Mouse (Mus musculus): ENCODE measurements around the gene Prr5l. TPM values are rescaled to one million over a fixed set of nuclear protein-coding genes. Genes with fewer than 3 reads are reported as not detected.

The Prr5l gene
- polyA plus RNA-seq, 2 experiments, result 16.4 to 27.3 TPM

- ATAC-seq (ENCODE audit: low FRiP score, low read depth) (no peak), DNase-seq (ENCODE audit: low spot score) (no peak)
- no peak overlapping the region for H3K9ac ChIP-seq (ENCODE audit: low read depth, low read length, severe bottlenecking)
- no peak for TF ChIP-seq POLR2A (IDR thresholded peaks at IDR 0.05; ENCODE audit: borderline replicate concordance, extremely low read depth, insufficient read depth, insufficient read length)
- WGBS, result 57% methylated on average over 9 of the region's 9 CpGs
- H3K9me3 ChIP-seq (ENCODE audit: control insufficient read depth, low read length), result no peaks in the 10 kb centered on the region
- no peaks in the 10 kb centered on the region for H3K36me3 ChIP-seq (ENCODE audit: control insufficient read depth, insufficient read depth, low read length)
- no peak overlapping the region for H3K4me2 ChIP-seq (replicated peaks; ENCODE audit: low read depth, low read length, severe bottlenecking)
- no peak overlapping the region for H3K27ac ChIP-seq (replicated peaks; ENCODE audit: low read depth, low read length)
- no peak overlapping the region for H3K4me3 ChIP-seq (replicated peaks; ENCODE audit: low read length)
- no peaks in the 10 kb centered on the region for H3K27me3 ChIP-seq (ENCODE audit: control insufficient read depth, insufficient read depth, low read length)
- H3K4me1 ChIP-seq (ENCODE audit: control insufficient read depth, insufficient read depth, low read length), result peaks cover 10% of the 10 kb centered on the region; the same call in 1 of the 2 replicates
Observed at GRCm38 (mm10) chr2:101856174-101856573, 26.7 kb downstream of the Prr5l start.

- 75% methylated on average over 7 of the region's 7 CpGs for WGBS
- TF ChIP-seq POLR2A (IDR thresholded peaks at IDR 0.05; ENCODE audit: borderline replicate concordance, extremely low read depth, insufficient read depth, insufficient read length), result no peak
Observed at GRCm38 (mm10) chr2:101854792-101855191, 28.0 kb downstream of the Prr5l start.

GRCm38 (mm10) chr2:101842756-101843155, 40.1 kb downstream of the Prr5l start:
- ATAC-seq (ENCODE audit: low FRiP score, low read depth), result no peak
- H3K9me3 ChIP-seq (ENCODE audit: control insufficient read depth, low read length), result no peaks in the 10 kb centered on the region
- H3K4me2 ChIP-seq (replicated peaks; ENCODE audit: low read depth, low read length, severe bottlenecking), result no peak overlapping the region
- TF ChIP-seq POLR2A (IDR thresholded peaks at IDR 0.05; ENCODE audit: borderline replicate concordance, extremely low read depth, insufficient read depth, insufficient read length), result no peak
- H3K9ac ChIP-seq (ENCODE audit: low read depth, low read length, severe bottlenecking), result no peak overlapping the region
- 82% methylated on average over 7 of the region's 7 CpGs for WGBS
- H3K4me1 ChIP-seq (ENCODE audit: control insufficient read depth, insufficient read depth, low read length), result no peaks in the 10 kb centered on the region
- no peak overlapping the region for H3K27ac ChIP-seq (replicated peaks; ENCODE audit: low read depth, low read length)
- H3K4me3 ChIP-seq (replicated peaks; ENCODE audit: low read length), result no peak overlapping the region
- no peaks in the 10 kb centered on the region for H3K36me3 ChIP-seq (ENCODE audit: control insufficient read depth, insufficient read depth, low read length)
- no peaks in the 10 kb centered on the region for H3K27me3 ChIP-seq (ENCODE audit: control insufficient read depth, insufficient read depth, low read length)
- DNase-seq (ENCODE audit: low spot score), result no peak

More at GRCm38 (mm10) chr2:101854792-101855191, 28.0 kb downstream of the Prr5l start:
- no peak for ATAC-seq (ENCODE audit: low FRiP score, low read depth)
- Histone ChIP-seq H3K4me3 (replicated peaks; ENCODE audit: low read length) (no peak overlapping the region), H3K27ac (replicated peaks; ENCODE audit: low read depth, low read length) (no peak overlapping the region), H3K4me1 (ENCODE audit: control insufficient read depth, insufficient read depth, low read length) (peaks cover 3% of the 10 kb centered on the region; the same call in 1 of the 2 replicates), H3K9me3 (ENCODE audit: control insufficient read depth, low read length) (no peaks in the 10 kb centered on the region), H3K4me2 (replicated peaks; ENCODE audit: low read depth, low read length, severe bottlenecking) (no peak overlapping the region), H3K36me3 (ENCODE audit: control insufficient read depth, insufficient read depth, low read length) (no peaks in the 10 kb centered on the region), H3K27me3 (ENCODE audit: control insufficient read depth, insufficient read depth, low read length) (no peaks in the 10 kb centered on the region), H3K9ac (ENCODE audit: low read depth, low read length, severe bottlenecking) (no peak overlapping the region)
- DNase-seq (ENCODE audit: low spot score), result no peak

- DNase-seq (ENCODE audit: low spot score) (no peak), ATAC-seq (ENCODE audit: low FRiP score, low read depth) (no peak)
- no peaks in the 10 kb centered on the region for H3K36me3 ChIP-seq (ENCODE audit: control insufficient read depth, insufficient read depth, low read length)
- H3K27ac ChIP-seq (replicated peaks; ENCODE audit: low read depth, low read length), result no peak overlapping the region
- no peaks in the 10 kb centered on the region for H3K27me3 ChIP-seq (ENCODE audit: control insufficient read depth, insufficient read depth, low read length)
- H3K4me3 ChIP-seq (replicated peaks; ENCODE audit: low read length), result no peak overlapping the region
- no peaks in the 10 kb centered on the region for H3K4me1 ChIP-seq (ENCODE audit: control insufficient read depth, insufficient read depth, low read length)
- no peak overlapping the region for H3K9ac ChIP-seq (ENCODE audit: low read depth, low read length, severe bottlenecking)
- WGBS, result 84% methylated on average over 9 of the region's 9 CpGs
- TF ChIP-seq POLR2A (IDR thresholded peaks at IDR 0.05; ENCODE audit: borderline replicate concordance, extremely low read depth, insufficient read depth, insufficient read length), result no peak
- H3K4me2 ChIP-seq (replicated peaks; ENCODE audit: low read depth, low read length, severe bottlenecking), result no peak overlapping the region
- H3K9me3 ChIP-seq (ENCODE audit: control insufficient read depth, low read length), result no peaks in the 10 kb centered on the region
Observed at GRCm38 (mm10) chr2:101834816-101835523, 47.9 kb downstream of the Prr5l start.

- Histone ChIP-seq H3K36me3 (ENCODE audit: control insufficient read depth, insufficient read depth, low read length) (no peaks in the 10 kb centered on the region), H3K4me1 (ENCODE audit: control insufficient read depth, insufficient read depth, low read length) (no peaks in the 10 kb centered on the region), H3K4me2 (replicated peaks; ENCODE audit: low read depth, low read length, severe bottlenecking) (no peak overlapping the region), H3K27ac (replicated peaks; ENCODE audit: low read depth, low read length) (no peak overlapping the region), H3K9ac (ENCODE audit: low read depth, low read length, severe bottlenecking) (no peak overlapping the region), H3K27me3 (ENCODE audit: control insufficient read depth, insufficient read depth, low read length) (no peaks in the 10 kb centered on the region), H3K4me3 (replicated peaks; ENCODE audit: low read length) (no peak overlapping the region), H3K9me3 (ENCODE audit: control insufficient read depth, low read length) (no peaks in the 10 kb centered on the region)
- TF ChIP-seq POLR2A (IDR thresholded peaks at IDR 0.05; ENCODE audit: borderline replicate concordance, extremely low read depth, insufficient read depth, insufficient read length), result no peak
- ATAC-seq (ENCODE audit: low FRiP score, low read depth) (no peak), DNase-seq (ENCODE audit: low spot score) (no peak)
- WGBS, result 75% methylated on average over 9 of the region's 9 CpGs
Observed at GRCm38 (mm10) chr2:101832361-101832760, 50.5 kb downstream of the Prr5l start.

Measured in limb, embryonic 14.5 days (tissue).